Mouse (Mus musculus) myocyte (in vitro differentiated cells): ENCODE results near the gene 6720489N17Rik. TPM values are rescaled to one million over a fixed set of nuclear protein-coding genes. Genes with fewer than 3 reads are reported as not detected.

Experiments used
- polyA plus RNA-seq: library from polyadenylated mRNA; unstranded; fragments of >200 nt; fragmentation: generic; extraction: Trizol; gene quantifications from one replicate; pipeline ENCODE4 v1.2.1, GENCODE M21; 2012; ENCODE audit warnings: missing spikeins

Gene 6720489N17Rik
- polyA plus RNA-seq, 1 experiment, result 0.19 TPM

Other genes starting within 250 kb of the 6720489N17Rik start
- gene Gm3604, start 241.0 kb downstream of the 6720489N17Rik start, polyA plus RNA-seq, result 0.17 TPM
- gene Gm49359, start 157.3 kb downstream of the 6720489N17Rik start, polyA plus RNA-seq, result 1.1 TPM
- not detected for gene Zfp935, start 65.7 kb downstream of the 6720489N17Rik start, polyA plus RNA-seq
- gene Zfp934, start 53.0 kb downstream of the 6720489N17Rik start, polyA plus RNA-seq, result 0.80 TPM
- 1.0 TPM for gene Platr25, start 136.5 kb upstream of the 6720489N17Rik start, polyA plus RNA-seq
- gene Gm5141, start 161.6 kb upstream of the 6720489N17Rik start, polyA plus RNA-seq, result 0.23 TPM
- gene Fbp2, start 234.2 kb upstream of the 6720489N17Rik start, polyA plus RNA-seq, result 0.20 TPM